Mouse (Mus musculus) R1 (cell line): ENCODE data around the gene Nrn1l.

Experiments
- DNase-seq: peaks from one replicate; pipeline ENCODE4 v3.0.0-alpha.2; 2018; ENCODE audit warnings: low read depth, low spot score

The Nrn1l gene

GRCm38 (mm10) chr8:105893339-105893738, at the start of gene Nrn1l:
TSS of gene Nrn1l (plus strand) at chr8:105893567.
- DNase-seq: peak; percentile 92

- no peak for DNase-seq
These were observed 46.7 kb upstream of the Nrn1l start for GRCm38 (mm10) chr8:105846678-105847077.

- DNase-seq: no peak
These were observed 43.4 kb upstream of the Nrn1l start for GRCm38 (mm10) chr8:105850014-105850413.

- DNase-seq: peak; percentile 70
These were observed 42.8 kb upstream of the Nrn1l start for GRCm38 (mm10) chr8:105850611-105851010.

GRCm38 (mm10) chr8:105851651-105852143, 41.7 kb upstream of the Nrn1l start:
- peak; percentile 98 for DNase-seq

GRCm38 (mm10) chr8:105852146-105852729, 41.1 kb upstream of the Nrn1l start:
- DNase-seq: peak; percentile 49

GRCm38 (mm10) chr8:105853178-105853577, 40.2 kb upstream of the Nrn1l start, which contains the start of gene Cenpt:
TSS of gene Cenpt (minus strand) at chr8:105853278.
- no peak for DNase-seq

- no peak for DNase-seq
These were observed 39.1 kb upstream of the Nrn1l start for GRCm38 (mm10) chr8:105854303-105854702.

- peak; percentile 96 for DNase-seq
These were observed 38.6 kb upstream of the Nrn1l start, which contains the start of gene Thap11 for GRCm38 (mm10) chr8:105854715-105855216. TSS of gene Thap11 (plus strand) at chr8:105855132.

- no peak for DNase-seq
These were observed 37.9 kb upstream of the Nrn1l start for GRCm38 (mm10) chr8:105855248-105856167.

- no peak for DNase-seq
These were observed 37.1 kb upstream of the Nrn1l start for GRCm38 (mm10) chr8:105856168-105856835.

GRCm38 (mm10) chr8:105858495-105858894, 34.9 kb upstream of the Nrn1l start:
- no peak for DNase-seq

GRCm38 (mm10) chr8:105859314-105859713, 34.1 kb upstream of the Nrn1l start:
- DNase-seq: no peak

- DNase-seq: peak; percentile 100
These were observed 33.0 kb upstream of the Nrn1l start, which contains the start of gene Nutf2 for GRCm38 (mm10) chr8:105860143-105860981. TSS of gene Nutf2 (plus strand) at chr8:105860580.

- DNase-seq: peak; percentile 57
These were observed 31.4 kb upstream of the Nrn1l start for GRCm38 (mm10) chr8:105861951-105862350.

GRCm38 (mm10) chr8:105866364-105867029, 26.9 kb upstream of the Nrn1l start:
- DNase-seq: peak; percentile 54

GRCm38 (mm10) chr8:105874301-105874700, 19.1 kb upstream of the Nrn1l start:
- DNase-seq: no peak

GRCm38 (mm10) chr8:105880754-105881520, 12.4 kb upstream of the Nrn1l start, which contains the start of gene Edc4:
TSS of gene Edc4 (plus strand) at chr8:105880881.
- peak; percentile 91 for DNase-seq

GRCm38 (mm10) chr8:105889756-105890465, 3.5 kb upstream of the Nrn1l start:
- no peak for DNase-seq
